Mouse (Mus musculus): Measurements from ENCODE around the gene Hoxc12.

Hoxc12 gene

DNA sequence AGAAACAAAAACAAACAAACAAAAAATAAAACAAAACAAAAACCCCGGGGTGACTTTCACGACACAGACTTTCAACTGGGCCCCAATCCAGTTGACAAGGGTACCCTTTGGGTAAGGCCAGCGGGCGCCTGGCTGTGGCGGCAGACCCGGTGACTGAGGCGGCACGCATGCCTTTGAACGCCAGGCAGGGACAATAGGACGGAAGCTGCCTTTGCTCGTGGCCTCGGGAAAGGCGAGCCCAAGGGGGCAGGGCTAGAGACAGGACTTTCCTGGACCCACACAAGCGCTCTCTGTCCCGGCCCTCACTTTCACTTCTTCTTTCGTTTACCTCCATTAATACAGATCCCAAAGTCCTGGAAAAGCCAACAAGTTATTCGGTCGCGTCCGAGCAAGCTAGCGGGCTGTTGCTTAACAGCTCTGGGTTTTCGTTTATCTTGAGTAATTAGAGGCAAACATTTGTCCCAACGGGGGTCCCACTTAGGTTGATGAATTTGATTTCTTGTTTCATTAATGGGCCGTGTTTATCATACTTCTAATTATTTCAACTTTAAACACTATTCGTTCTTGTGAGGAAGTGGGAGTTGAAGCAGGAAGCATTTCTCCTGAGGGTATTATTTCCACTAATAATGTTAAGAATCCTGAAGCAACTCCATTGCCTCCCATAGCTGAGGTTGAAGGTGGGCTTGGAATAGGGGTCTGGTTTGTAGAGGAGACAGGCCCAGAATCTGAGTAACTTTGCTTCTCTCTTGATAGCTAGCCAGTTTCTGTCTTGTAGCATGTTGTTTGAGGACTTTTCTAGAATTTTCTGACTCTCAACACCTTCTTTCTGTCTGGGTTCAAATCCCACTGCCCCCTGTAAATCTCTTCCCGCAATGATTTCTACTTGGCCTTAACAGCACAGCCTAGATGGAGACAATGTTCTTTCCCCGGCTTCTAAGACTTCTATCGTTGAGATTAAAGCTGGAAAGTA lies 27.4 kb downstream of the Hoxc12 start:
- DNase-seq (ENCODE audit: low read depth, low spot score): no peak

DNA sequence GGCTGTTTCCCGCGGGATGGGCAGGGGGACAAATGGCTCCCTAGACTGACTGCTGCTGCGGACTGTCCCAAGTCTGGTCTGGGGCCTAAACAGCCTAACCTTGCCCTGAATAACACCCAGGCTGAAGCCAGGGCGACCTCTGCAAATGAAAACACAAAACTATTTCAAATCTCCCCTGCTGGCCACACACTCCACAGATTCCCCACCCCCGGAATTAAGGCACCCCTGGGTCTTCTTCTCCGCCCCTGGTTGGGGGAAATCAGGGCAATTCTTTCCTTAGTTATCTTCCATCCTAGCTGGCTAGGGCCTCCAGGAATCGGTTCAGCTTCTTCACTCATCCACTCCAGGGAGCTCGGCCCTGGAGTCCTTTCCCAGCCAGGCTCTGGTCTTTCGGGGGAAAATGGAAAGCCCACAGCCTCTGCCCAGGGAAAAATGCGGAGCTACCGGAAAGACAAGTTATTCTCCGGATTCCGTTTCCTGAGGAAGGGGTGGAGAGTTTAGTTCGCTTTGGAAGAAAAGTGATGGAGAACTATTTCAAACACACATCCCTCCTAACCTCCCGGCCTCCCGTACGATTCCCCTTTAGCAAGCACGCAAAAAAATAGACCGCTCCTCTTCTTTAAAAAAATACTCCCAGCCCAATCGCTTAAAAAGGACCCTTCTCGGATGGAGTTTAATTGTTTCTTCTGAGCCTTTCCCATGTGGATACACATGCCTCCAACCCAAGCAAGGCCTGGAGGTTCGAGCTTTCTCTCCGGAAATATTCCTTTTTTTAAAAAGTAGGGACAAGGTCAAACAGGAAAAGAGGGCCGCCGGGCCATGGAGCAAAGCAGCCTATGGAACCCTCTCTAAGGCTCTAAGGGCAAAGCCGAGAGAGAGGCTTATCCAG lies 28.7 kb downstream of the Hoxc12 start:
- DNase-seq (ENCODE audit: low read depth, low spot score): no peak

DNA sequence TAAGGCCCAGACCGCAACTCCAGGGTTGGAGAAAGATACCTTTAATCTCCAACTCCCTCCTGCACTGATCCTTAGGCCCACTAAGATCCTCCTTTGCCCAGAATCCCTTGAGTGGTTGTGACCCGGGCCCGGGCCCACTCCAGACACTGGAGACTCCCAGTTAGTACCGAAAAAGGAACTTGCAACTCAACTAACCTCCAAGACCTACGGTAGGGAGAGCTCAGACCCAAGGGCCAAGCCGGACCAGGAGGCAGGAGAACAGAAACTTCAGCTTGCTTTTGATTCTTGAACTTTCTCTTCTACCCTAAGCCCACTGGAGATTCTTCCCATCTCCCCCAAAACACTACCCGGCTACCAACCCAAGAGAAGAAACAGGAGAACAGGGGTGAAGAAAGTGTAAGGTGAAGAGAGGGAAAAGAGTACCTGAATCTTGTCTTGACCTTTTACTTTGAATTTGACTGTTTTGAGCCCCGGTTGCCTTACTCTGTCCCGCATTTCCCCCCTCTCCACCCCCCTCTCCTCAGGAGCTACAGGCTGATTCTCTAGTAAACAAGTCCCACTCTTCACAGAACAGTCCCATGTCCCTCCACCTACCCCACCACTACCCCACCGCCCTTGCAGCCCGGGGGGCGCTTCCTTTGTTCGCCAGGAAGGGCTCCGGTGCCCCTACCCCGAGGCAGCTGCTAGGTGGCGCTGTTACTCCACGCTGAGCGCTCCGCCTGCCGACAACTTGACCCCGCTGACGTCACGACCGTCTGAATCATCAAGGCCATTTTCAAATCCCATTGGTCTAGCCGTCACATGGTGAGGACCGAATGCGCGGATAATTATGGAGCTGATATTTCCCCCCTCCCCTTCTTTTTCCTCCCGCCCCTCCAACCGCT lies 29.6 kb downstream of the Hoxc12 start:
- peak; percentile 91 for DNase-seq (ENCODE audit: low read depth, low spot score)

DNA sequence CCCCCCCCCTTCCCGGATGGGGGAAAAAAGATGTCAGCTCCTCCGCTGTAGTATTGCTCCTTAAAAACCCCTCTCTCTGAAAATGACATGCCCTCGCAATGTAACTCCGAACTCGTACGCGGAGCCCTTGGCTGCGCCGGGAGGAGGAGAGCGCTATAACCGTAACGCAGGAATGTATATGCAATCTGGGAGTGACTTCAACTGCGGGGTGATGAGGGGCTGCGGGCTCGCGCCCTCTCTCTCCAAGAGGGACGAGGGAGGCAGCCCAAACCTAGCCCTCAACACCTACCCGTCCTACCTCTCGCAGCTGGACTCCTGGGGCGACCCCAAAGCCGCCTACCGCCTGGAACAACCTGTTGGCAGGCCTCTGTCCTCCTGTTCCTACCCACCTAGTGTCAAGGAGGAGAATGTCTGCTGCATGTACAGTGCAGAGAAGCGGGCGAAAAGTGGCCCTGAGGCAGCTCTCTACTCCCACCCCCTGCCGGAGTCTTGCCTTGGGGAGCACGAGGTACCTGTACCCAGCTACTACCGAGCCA lies 30.3 kb downstream of the Hoxc12 start, which contains the start of gene Hoxc10:
TSS of gene Hoxc10 (plus strand) at position 21 of the 536 bp plus-strand sequence.
- DNase-seq (ENCODE audit: low read depth, low spot score): no peak

DNA sequence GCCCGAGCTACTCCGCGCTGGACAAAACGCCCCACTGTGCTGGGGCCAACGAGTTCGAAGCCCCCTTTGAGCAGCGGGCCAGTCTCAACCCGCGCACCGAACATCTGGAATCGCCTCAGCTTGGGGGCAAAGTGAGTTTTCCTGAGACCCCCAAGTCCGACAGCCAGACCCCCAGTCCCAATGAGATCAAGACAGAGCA lies 30.7 kb downstream of the Hoxc12 start, which contains the start of gene Hoxc5:
TSS of gene Hoxc5 (plus strand) at position 132 of the 199 bp plus-strand sequence.
- no peak for DNase-seq (ENCODE audit: low read depth, low spot score)

DNA sequence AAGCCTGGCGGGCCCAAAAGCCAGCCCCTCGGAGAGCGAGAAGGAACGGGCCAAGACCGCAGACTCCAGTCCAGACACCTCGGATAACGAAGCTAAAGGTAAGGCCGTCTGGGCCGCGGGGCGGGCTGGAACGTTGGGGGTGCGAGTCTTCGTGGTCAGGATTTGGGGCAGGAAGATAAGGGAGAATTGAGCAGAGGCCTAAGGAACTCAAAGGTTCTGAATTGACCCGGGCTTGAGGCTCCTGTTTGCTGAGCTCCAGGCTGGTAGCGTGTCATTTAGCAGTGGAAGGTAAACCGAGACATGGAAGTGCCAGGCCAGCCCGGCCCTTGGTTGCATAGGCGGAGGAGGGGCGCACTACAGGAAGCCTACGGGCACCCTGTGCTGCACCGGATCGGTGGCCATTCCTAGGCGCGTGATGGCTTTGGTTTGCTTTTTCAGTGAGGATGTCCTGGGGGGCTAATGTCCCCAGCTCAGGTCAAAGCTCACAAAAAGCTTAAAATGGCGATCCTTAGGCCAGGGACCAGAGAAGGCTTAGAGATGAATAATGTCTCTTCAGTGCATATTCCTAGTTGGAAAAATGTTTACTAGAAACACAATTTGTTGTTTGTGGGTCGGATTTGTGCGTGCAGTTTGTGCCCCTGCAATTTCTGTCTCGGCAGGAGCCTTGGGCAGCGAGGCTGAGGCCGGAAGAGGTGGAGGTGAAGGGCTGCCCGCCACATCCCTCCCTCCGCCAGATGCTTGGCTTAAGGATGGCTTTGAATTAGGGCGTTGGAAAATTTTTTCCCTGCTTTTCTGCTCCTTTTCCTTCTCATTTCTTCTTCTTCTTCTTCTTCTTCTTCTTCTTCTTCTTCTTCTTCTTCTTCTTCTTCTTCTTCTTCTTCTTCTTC lies 31.2 kb downstream of the Hoxc12 start:
- no peak for DNase-seq (ENCODE audit: low read depth, low spot score)

DNA sequence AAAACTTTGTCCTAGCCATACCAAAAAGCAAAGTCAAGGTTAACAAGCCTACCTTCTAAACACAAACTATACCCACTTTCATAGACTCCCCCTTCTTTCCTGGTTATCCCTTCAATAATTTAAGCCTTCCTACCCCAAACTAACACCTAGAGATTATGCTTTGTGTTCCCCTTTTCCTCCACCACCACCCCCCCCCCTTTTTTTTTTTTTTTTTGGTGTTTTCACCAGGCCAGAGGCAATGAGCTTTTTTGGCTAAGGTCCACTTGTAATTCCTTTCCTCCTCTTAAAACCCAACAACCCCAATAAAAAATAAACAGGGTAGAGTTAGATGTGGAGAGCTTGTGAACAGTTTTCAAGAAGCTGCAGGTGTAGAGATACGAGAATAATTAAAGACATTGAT lies 32.7 kb downstream of the Hoxc12 start:
- no peak for DNase-seq (ENCODE audit: low read depth, low spot score)

DNA sequence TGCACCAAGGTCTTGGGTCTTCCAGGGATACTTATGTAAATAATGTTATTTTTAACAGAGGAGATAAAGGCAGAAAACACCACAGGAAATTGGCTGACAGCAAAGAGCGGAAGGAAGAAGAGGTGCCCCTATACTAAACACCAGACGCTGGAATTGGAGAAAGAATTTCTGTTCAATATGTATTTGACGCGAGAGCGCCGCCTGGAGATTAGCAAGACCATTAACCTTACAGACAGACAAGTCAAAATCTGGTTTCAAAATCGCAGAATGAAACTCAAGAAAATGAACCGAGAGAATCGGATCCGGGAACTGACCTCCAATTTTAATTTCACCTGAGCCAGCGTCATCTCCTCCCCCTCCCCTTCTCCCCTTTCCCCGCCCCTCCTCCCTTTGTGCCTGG lies 34.2 kb downstream of the Hoxc12 start:
- no peak for DNase-seq (ENCODE audit: low read depth, low spot score)

DNA sequence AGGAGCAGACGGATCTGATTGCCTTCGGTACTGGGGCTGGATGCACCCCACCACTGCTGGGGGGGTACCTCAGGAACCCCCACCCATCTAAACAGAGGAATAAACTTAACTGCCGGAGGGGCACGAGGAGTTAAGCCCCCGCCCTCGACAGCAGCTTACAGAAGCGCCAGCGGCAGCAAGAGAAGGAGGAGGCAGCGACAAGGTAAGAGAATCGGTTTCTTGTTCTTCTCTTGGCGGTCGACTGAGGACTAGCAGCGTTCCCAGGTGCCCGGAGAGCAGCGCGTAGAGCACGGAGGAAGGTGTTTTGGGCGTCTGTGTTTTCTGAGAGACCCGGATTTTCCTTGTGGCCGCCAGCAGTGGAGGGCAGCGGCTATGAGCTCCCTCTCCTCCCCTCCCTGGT lies 35.7 kb downstream of the Hoxc12 start:
- DNase-seq (ENCODE audit: low read depth, low spot score): no peak

DNA sequence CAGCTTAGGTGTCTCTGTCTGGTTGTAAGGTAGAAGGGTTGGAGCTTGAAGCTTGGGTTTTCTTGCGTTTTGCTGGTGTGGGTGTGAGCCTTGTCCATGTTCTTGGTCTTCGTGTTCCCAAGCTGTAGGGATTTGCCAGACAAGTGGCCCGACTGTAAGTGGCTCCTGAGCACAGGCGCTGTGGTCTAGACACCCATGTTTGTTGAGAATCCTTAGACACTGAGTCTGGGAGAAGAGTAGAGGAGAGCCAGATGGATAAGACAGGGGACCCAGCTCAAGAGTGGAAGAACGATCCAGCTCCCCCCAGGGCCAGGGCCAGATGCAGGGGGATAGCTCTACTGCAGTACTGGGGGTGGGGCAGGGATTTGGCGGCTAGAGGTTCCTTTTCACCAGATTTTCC lies 36.2 kb downstream of the Hoxc12 start:
- no peak for DNase-seq (ENCODE audit: low read depth, low spot score)

DNA sequence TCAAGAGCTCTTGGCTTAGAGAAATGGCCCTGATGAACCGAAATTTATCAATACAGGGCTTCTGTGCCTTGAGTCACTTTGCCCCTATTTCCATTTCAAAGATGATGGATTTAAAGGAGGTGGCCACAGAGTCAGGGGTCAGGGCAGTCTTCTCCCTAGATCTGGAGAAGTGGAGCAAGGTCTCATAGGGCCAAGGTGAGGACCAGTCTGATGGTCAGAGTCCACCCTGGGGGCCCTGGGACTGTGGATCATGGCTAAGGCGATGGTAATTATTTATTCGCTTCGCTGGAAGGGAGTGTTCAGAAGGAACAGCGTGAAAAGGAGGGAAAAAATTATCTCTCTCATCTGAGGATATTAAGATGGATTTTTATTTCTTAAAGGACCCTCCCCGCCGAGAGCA lies 38.5 kb downstream of the Hoxc12 start:
- DNase-seq (ENCODE audit: low read depth, low spot score): no peak

DNA sequence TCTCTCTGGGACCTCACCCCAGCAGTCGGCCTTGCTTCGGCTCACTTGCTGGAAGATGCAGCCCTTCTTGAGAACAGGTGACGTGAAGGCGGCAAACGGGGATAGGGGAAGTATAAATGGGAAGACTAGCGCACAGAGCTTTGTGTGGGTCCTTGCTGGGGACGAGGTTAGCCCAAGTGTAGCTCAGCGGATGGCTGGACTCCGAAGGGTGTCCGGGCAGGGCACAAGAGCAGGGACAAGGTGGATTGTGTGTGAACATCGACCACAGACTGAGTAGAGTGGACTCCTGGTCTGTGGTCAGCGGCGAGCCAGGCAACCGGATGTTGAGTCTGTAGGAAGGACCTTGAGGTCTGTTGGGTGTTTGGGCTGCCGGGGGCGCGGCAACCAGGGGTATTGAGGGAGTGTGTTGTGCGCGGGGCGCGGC lies 39.1 kb downstream of the Hoxc12 start:
- no peak for DNase-seq (ENCODE audit: low read depth, low spot score)

DNA sequence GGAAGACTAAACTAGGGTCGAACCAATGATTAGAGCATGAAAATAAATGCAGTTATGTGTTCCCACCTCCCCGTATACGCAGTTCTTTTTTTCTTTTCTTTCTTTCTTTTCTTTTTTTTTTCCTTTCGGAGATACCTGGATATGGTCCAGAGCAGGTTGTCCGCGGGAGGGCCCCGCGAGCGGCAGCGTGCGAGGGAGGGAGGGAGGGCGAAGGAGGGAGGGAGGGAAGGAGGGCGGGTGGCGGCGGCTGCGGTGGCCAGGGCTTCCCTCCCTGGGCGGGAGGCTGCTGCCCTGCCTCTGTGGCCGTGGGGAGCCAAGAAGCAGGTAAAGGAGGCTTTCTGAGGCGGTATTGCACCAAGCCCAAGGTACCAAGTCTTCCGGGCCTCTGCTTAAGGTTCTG lies 39.6 kb downstream of the Hoxc12 start, which contains the start of gene Hoxc9:
TSS of gene Hoxc9 (plus strand) at position 269 of the 400 bp plus-strand sequence.
- DNase-seq (ENCODE audit: low read depth, low spot score): no peak

DNA sequence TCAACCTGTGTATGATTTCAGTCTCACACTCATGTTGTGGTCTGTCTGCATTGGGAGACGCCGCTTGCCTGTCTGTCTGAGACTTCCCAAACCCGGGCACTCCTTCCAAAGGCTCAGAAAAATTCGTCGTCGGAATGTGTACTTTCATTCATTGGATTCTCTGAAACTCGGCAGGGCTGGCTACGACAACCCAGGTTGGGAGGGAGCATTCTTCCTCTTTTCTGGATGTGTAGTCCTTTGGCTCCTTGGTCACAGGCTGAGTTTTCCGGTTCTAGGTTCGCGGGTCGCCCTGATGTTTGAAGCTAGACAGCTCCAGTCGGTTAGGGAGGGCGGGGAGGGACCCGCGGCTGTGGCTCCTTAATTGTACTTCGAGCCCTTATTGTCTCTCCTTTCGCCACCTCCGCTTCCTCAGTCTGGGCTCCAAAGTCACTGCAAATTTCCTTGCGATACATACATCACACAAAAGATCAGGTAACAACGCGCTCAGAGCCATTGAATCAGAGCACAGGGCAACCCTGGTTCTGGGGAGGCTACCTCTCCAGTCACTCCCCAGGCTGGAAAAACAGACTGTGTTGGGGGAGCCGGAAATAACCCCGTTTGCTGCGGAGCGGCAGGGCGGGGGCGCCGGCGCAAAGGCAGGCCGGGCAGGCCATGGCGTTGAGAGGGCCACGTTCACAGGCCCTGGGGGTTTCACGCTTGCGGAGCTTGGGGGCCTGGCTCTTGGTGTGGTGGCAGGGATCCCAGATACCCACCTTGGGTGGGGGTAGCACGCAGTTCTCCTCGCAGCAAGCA lies 40.3 kb downstream of the Hoxc12 start:
- no peak for DNase-seq (ENCODE audit: low read depth, low spot score)

DNA sequence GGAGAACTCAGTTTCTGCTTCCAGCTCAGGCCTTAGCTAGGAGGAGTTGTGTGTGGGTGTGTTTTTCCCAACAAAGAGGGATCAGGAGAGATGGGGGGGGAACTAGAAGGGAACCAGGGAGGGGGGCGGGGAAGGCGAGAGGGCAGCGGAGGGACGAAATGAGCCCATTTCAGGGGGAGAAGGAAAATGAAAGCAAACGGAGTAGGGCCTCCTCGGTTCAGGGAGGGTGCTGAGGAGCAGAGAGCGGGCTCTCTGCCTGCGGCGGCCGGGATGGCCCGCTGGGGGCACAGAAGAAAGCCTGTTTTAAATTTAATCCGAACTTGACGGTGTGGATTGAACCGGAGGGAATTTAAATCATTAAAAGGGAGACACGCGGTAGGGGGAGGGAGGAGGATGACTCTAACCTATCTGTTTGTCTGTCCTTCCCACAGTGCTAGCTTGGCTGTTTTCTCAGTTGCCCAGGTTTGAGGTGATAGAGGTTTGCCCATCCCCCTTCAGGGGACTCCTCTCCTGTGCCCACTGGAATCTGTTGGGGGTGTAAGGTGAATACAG lies 40.9 kb downstream of the Hoxc12 start:
- no peak for DNase-seq (ENCODE audit: low read depth, low spot score)

DNA sequence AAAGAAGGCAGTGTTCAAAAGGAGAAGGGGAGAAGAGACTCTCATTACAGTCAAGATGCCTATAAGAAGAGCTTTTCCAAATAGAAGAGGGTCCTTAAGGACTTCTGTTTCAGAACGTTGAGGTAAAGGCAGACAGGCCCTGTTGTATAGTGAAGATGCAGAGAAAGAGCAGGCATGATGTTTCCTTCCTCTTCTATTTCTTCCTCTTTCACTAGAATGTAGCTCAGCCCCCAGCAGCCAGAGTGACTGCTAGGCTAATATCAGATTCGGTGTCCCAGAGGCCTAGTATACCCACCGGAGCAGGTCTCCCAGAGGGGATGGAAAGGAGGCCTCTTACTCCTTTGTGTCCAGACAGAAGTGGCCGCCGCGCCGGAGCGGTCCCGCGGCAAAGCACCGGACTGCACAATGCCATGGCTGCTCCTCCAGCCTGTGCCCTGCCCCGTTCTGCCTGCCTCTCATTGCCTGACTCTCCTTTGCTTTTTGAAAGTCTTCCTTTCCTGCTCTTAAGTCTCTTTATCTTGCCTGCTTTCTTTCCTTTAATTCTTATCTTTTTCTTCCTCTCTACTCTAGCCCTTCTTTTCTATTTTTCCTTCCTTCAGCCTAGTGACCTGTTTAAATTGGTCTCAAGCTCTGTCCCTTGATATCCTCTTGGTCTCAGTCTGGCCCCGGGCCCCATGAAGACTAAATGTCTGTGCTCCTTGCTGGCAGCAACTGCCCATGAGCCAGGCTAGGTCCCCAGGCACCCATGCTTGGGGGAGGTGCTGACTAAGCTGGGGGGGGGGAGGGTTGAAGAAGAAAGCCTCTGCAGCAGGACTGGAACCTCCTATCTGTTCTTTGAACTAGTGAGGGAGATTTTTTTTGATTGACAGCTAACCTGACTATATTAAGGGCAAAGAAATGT lies 42.3 kb downstream of the Hoxc12 start:
- no peak for DNase-seq (ENCODE audit: low read depth, low spot score)

DNA sequence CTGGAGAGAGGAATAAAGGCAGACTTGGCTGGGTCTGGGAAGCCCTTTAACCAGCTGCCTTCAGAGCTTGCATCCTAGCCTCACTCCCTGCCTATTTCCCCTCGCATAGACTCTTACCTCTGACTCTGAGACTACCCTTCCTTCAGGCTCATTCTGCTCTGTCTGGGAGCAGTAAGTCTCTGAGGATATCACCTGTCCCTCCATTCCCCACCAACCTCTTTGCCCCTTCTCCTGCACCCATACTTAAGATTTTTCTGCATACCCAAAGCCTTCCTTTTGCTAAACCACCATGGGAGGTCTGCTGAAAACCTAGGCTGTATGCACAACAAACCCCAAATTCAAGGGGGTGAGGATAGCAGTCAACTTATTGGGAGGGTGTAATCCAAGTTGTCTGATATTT lies 43.4 kb downstream of the Hoxc12 start:
- DNase-seq (ENCODE audit: low read depth, low spot score): no peak

DNA sequence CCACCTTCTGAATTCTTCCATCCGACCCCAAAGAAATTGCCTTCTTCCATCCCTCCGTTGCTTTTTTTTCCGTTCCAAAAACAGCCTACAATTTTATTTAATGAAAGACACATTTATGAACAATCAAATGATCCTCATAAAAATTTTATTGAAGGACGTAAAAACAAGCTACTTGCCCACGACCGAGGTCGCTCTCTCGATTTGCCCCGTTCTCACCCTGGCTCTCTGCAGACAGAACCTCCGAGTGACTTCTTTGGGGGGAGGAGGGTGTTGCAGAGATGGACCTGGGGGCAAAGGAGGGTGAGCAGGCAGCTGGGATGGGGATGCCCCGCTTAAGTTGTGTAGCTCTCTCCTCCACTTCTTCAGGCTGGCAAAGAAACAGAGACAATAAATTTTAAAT lies 43.8 kb downstream of the Hoxc12 start:
- DNase-seq (ENCODE audit: low read depth, low spot score): no peak
